Mouse (Mus musculus): ENCODE measurements around the gene Fam83g.
A peak's percentile ranks its signal among the peaks of the same experiment; 100 is the strongest.
"Not testable (repeated sequence)": the region's sequence is repeated elsewhere in the genome, so short reads cannot be mapped to it uniquely, and the experiment has no call there.

Fam83g gene

GRCm38 (mm10) chr11:61683907-61684731 is at the start of gene Fam83g:
Gene Fam83g, plus strand, starts transcription at chr11:61684091.
- peak; percentile 92 for DNase-seq

GRCm38 (mm10) chr11:61636309-61636708 is 47.6 kb upstream of the Fam83g start:
- not testable (repeated sequence) for DNase-seq

GRCm38 (mm10) chr11:61637413-61637812 is 46.5 kb upstream of the Fam83g start:
- no peak for DNase-seq

- no peak for DNase-seq
Observed at GRCm38 (mm10) chr11:61637856-61638255, 46.0 kb upstream of the Fam83g start.

GRCm38 (mm10) chr11:61638764-61639536 is 44.9 kb upstream of the Fam83g start:
- no peak for DNase-seq

GRCm38 (mm10) chr11:61639601-61640177 is 44.2 kb upstream of the Fam83g start:
- DNase-seq: no peak

GRCm38 (mm10) chr11:61640585-61640984 is 43.3 kb upstream of the Fam83g start:
- DNase-seq: not testable (repeated sequence)

GRCm38 (mm10) chr11:61642106-61642505 is 41.8 kb upstream of the Fam83g start:
- no peak for DNase-seq

- no peak for DNase-seq
Observed at GRCm38 (mm10) chr11:61643184-61643961, 40.5 kb upstream of the Fam83g start.

- no peak for DNase-seq
Observed at GRCm38 (mm10) chr11:61644576-61645326, 39.1 kb upstream of the Fam83g start.

- no peak for DNase-seq
Observed at GRCm38 (mm10) chr11:61645357-61645857, 38.5 kb upstream of the Fam83g start.

- DNase-seq: no peak
Observed at GRCm38 (mm10) chr11:61646499-61647039, 37.3 kb upstream of the Fam83g start.

GRCm38 (mm10) chr11:61647110-61647910 is 36.6 kb upstream of the Fam83g start:
- no peak for DNase-seq

- no peak for DNase-seq
Observed at GRCm38 (mm10) chr11:61647956-61648748, 35.7 kb upstream of the Fam83g start.

GRCm38 (mm10) chr11:61648749-61649115 is 35.2 kb upstream of the Fam83g start:
- DNase-seq: no peak

GRCm38 (mm10) chr11:61649163-61649580 is 34.7 kb upstream of the Fam83g start:
- DNase-seq: no peak

- no peak for DNase-seq
Observed at GRCm38 (mm10) chr11:61649626-61650025, 34.3 kb upstream of the Fam83g start.

- DNase-seq: no peak
Observed at GRCm38 (mm10) chr11:61650470-61651265, 33.2 kb upstream of the Fam83g start.

GRCm38 (mm10) chr11:61652216-61652615 is 31.7 kb upstream of the Fam83g start:
- DNase-seq: no peak
